Mouse (Mus musculus): ENCODE measurements around the gene Habp4.

DNA sequence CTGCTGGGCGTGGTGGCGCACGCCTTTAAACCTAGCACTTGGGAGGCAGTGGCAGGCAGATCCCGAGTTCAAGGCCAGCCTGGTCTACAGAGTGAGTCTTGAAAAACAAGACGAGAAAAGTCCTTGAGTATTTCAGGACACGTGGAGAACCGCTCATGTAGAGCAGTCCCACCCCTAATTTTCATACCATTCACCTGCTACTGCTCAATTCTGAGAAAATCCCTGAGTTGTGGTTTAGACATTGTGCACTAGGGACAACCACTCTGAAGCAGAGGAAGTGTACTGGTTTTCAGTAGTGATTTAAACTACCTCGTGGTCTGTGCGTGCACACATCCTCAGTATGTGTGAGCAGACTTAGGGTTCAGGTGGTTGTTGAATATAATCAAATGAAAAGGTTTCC is 24.0 kb downstream of the Habp4 start:
- TF ChIP-seq CTCF (conservative IDR thresholded peaks at IDR 0.05; ENCODE audit: low read length) (no peak), NANOG (IDR thresholded peaks at IDR 0.05; ENCODE audit: borderline replicate concordance, low read length) (no peak)

All from E14TG2a.4 (cell line).